Mouse (Mus musculus): ENCODE results near the gene Cib3.

DNA sequence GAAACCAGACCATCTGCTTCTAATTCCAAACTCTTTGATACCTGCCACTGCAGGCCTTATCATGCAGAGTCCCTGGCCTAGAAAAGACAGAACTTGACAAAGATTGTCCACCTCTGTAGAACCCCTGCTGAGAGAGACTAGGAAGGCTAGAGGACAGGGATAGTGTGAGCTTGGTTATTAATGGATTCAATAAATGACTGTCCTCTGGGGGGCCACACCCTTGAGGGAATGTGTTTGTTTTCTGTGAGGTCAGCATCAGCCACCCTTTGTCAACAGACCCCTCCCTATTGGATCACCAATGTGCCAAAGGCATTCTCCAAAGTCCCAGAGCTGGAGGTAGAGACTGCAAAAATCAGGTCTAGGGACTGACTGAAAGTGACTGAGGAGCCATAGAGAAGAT, 20.6 kb downstream of the Cib3 start:
- no peak for TF ChIP-seq JUND (conservative IDR thresholded peaks at IDR 0.05; ENCODE audit: low read depth, low read length)
- TF ChIP-seq CTCF (conservative IDR thresholded peaks at IDR 0.05 in 1 of 2, IDR thresholded peaks at IDR 0.05 in 1 of 2; ENCODE audit: low read depth in 2 of 2, low read length in 2 of 2): no peak
- TF ChIP-seq MYC (IDR thresholded peaks at IDR 0.05; ENCODE audit: low read depth, low read length): no peak
- no peak for TF ChIP-seq SMC3 (IDR thresholded peaks at IDR 0.05; ENCODE audit: low read depth, low read length)
- no peak for TF ChIP-seq IRF4 (IDR thresholded peaks at IDR 0.05; ENCODE audit: low read depth, low read length)
- no peak for TF ChIP-seq UBTF (IDR thresholded peaks at IDR 0.05; ENCODE audit: low read depth, low read length)

All from CH12.LX (cell line).